In genomic region chr3:136814916-136815315, GRCm38 (mm10) we compare ENCODE assay signal across 29 mouse cellular contexts.
A peak's percentile ranks its signal among the peaks of the same experiment; 100 is the strongest.
DNase-seq lines count a peak whose midpoint lies in the region; ATAC-seq and TF ChIP-seq lines count a peak whose summit lies in the region.
"Had no signal": no experiment of that assay in that cellular context is flagged by ENCODE, and none has a peak within 500 bp of the region (broad histone marks: within the 10 kb centered on the region; RNA-seq: fewer than 3 reads in every experiment).

No protein-coding gene starts in this region.

- TF ChIP-seq CTCF in kidney, adult 2 months (conservative IDR thresholded peaks at IDR 0.05; ENCODE audit: insufficient read depth, insufficient read length, low read depth, low read length) = no peak
- no peak for TF ChIP-seq CTCF in liver, adult 2 months (IDR thresholded peaks at IDR 0.05; ENCODE audit: low read depth, low read length)
- no peak for TF ChIP-seq CTCF in Patski (IDR thresholded peaks at IDR 0.05)

- H3K36me3 ChIP-seq in kidney, adult 2 months (ENCODE audit: control insufficient read depth, insufficient read depth, low read length) = no peaks in the 10 kb centered on the region
- no peaks in the 10 kb centered on the region for H3K36me3 ChIP-seq in liver, adult 2 months (ENCODE audit: control insufficient read depth, insufficient read depth, low read length)
- no peaks in the 10 kb centered on the region for H3K36me3 ChIP-seq in liver, embryonic 11.5 days (ENCODE audit: control insufficient read depth, insufficient read depth, low read length)
- H3K36me3 ChIP-seq: embryonic facial prominence, embryonic 15.5 days; heart, embryonic 10.5 days; heart, embryonic 13.5 days had no signal

- H3K4me3 ChIP-seq in kidney, adult 2 months (ENCODE audit: insufficient read depth, low read depth, low read length) = no peak overlapping the region
- H3K4me3 ChIP-seq in liver, adult 2 months (ENCODE audit: insufficient read depth, low read depth, low read length) = no peak overlapping the region
- no peak overlapping the region for H3K4me3 ChIP-seq in liver, embryonic 11.5 days (ENCODE audit: low read depth, low read length)
- H3K4me3 ChIP-seq: embryonic facial prominence, embryonic 15.5 days; heart, embryonic 10.5 days; heart, embryonic 13.5 days had no signal

- H3K4me1 ChIP-seq in kidney, adult 2 months (ENCODE audit: control insufficient read depth, insufficient read depth, low read length) = peaks cover 11% of the 10 kb centered on the region; the same call in 1 of the 2 replicates
- peaks cover 1% of the 10 kb centered on the region; the same call in 1 of the 2 replicates for H3K4me1 ChIP-seq in liver, adult 2 months (ENCODE audit: control insufficient read depth, insufficient read depth, low read length)
- no peaks in the 10 kb centered on the region; the same call in 1 of the 2 replicates for H3K4me1 ChIP-seq in liver, embryonic 11.5 days (replicated peaks; ENCODE audit: control insufficient read depth, insufficient read depth, low read length)
- H3K4me1 ChIP-seq: embryonic facial prominence, embryonic 15.5 days had no signal

- H3K27ac ChIP-seq in kidney, adult 2 months (ENCODE audit: insufficient read depth, low read depth, low read length) = no peak overlapping the region
- no peak overlapping the region for H3K27ac ChIP-seq in liver, adult 2 months (replicated peaks; ENCODE audit: insufficient read depth, low read depth, low read length)
- no peak overlapping the region for H3K27ac ChIP-seq in liver, embryonic 11.5 days (ENCODE audit: low read depth, low read length)
- H3K27ac ChIP-seq: embryonic facial prominence, embryonic 15.5 days; heart, embryonic 13.5 days; hindbrain, embryonic 14.5 days; hindbrain, postnatal 0 days had no signal

- no peak for TF ChIP-seq POLR2A in kidney, adult 2 months (IDR thresholded peaks at IDR 0.05; ENCODE audit: low read depth, low read length)
- no peak for TF ChIP-seq POLR2A in liver, adult 2 months (IDR thresholded peaks at IDR 0.05; ENCODE audit: extremely low read depth, insufficient read depth, low read length)

- H3K4me2 ChIP-seq in liver, embryonic 11.5 days = no peak overlapping the region
- H3K4me2 ChIP-seq: embryonic facial prominence, embryonic 15.5 days; heart, embryonic 13.5 days; hindbrain, embryonic 14.5 days had no signal

- H3K9me3 ChIP-seq in liver, embryonic 11.5 days (ENCODE audit: control insufficient read depth, low read length) = no peaks in the 10 kb centered on the region
- H3K9me3 ChIP-seq: embryonic facial prominence, embryonic 15.5 days; G1E; heart, embryonic 10.5 days; heart, embryonic 13.5 days had no signal

- CTCF ChIA-PET in Patski (lab: Charles Lee) = interaction anchor here (0.7 to 4.1 kb wide), 7 partner anchors 9 to 792 kb away, joined by 3 to 16 read pairs (median 5); no protein-coding TSS in a partner anchor

- peak; percentile 21 for DNase-seq in kidney, adult 2 months
- no peak for DNase-seq in kidney, adult 11 months
- peak; percentile 50 for DNase-seq in liver, adult 2 months (ENCODE audit: extremely low read depth, low read depth, low spot score)
- DNase-seq in liver, embryonic 11.5 days (ENCODE audit: low spot score) = no peak
- peak; percentile 60 for DNase-seq in Patski (ENCODE audit: low read depth, low spot score)
- no peak for DNase-seq in thymus, postnatal 14 days
- DNase-seq: adrenal gland, postnatal 10 days; adrenal gland, postnatal 36 days; B cell, adult 2 months; cerebellum, adult 11 months; cerebellum, adult 8-10 months; cerebellum, postnatal 36 days; embryo, embryonic 11 days; forebrain, postnatal 0 days; gastrocnemius, postnatal 25 days; heart, adult 18-20 months; heart, postnatal 14 days; heart, postnatal 4 days had no signal

- peaks cover 8% of the 10 kb centered on the region; the same call in 1 of the 2 replicates for H3K79me2 ChIP-seq in liver, adult 2 months (ENCODE audit: control insufficient read depth, insufficient read depth, low read length)

- no peak overlapping the region for H3K9ac ChIP-seq in liver, adult 2 months (ENCODE audit: low read depth, low read length)
- H3K9ac ChIP-seq in liver, embryonic 11.5 days (ENCODE audit: low read depth, low read length) = no peak overlapping the region
- H3K9ac ChIP-seq: embryonic facial prominence, embryonic 15.5 days; forebrain, postnatal 0 days; heart, embryonic 13.5 days; hindbrain, embryonic 14.5 days had no signal

- in situ Hi-C loops in Patski (cut with MboI; ENCODE audit: low pct_unique_long_range_greater_than_20kb) = no loop called here

- 60% methylated on average over 4 of the region's 4 CpGs for WGBS in kidney, adult 2 months
- WGBS in liver, adult 2 months = 67% methylated on average over 4 of the region's 4 CpGs
- WGBS in liver, embryonic 11.5 days = 90% methylated on average over 4 of the region's 4 CpGs

- POLR2A ChIA-PET in Patski (lab: Charles Lee) = interaction anchor here (1.7 kb wide), 1 partner anchor 18 kb away, joined by 4 read pairs; no protein-coding TSS in a partner anchor

- H3K27me3 ChIP-seq in kidney, adult 2 months (replicated peaks; ENCODE audit: control insufficient read depth, insufficient read depth, low read length) = no peaks in the 10 kb centered on the region
- H3K27me3 ChIP-seq in liver, adult 2 months (ENCODE audit: control insufficient read depth, insufficient read depth, low read length) = no peaks in the 10 kb centered on the region
- no peaks in the 10 kb centered on the region for H3K27me3 ChIP-seq in liver, embryonic 11.5 days (replicated peaks; ENCODE audit: control insufficient read depth, insufficient read depth, low read length)
- H3K27me3 ChIP-seq in Patski = no peaks in the 10 kb centered on the region
- H3K27me3 ChIP-seq: CH12.LX; embryonic facial prominence, embryonic 15.5 days; heart, embryonic 13.5 days had no signal

- ATAC-seq in liver, embryonic 11.5 days (replicated peaks; ENCODE audit: low FRiP score) = no peak
- peak; percentile 71 for ATAC-seq in Patski
- ATAC-seq in megakaryocyte, adult 5-6 weeks (ENCODE audit: poor library complexity, severe bottlenecking) = 0 out of 2 replicates have a peak, but pooled peaks have one; percentile 23
- ATAC-seq in frontal cortex, adult (ENCODE audit: low TSS enrichment) = no peak
- ATAC-seq: activated CD4-positive, CD25-positive, alpha-beta regulatory T cell, adult 4 months; forebrain, embryonic 14.5 days; forebrain, postnatal 0 days; hindbrain, postnatal 0 days had no signal

Comparison
In these comparisons a context has a peak if more than half of its experiments do, and no peak if none do; other contexts are left out.
1. DNase-seq: peak in kidney, adult 2 months (single experiment), liver, adult 2 months (single experiment) and Patski (single experiment); none in kidney, adult 11 months (single experiment), liver, embryonic 11.5 days (single experiment) and thymus, postnatal 14 days (single experiment).
2. ATAC-seq: peak in Patski (single experiment) and megakaryocyte, adult 5-6 weeks (single experiment); none in liver, embryonic 11.5 days (single experiment) and frontal cortex, adult (single experiment).